Comparison of ENCODE assay signal across 7 mouse cellular contexts in genomic region chr12:80462942-80463651, GRCm38 (mm10). TPM values are rescaled to one million over a fixed set of nuclear protein-coding genes. Genes with fewer than 3 reads are reported as not detected.
DNase-seq lines count a peak whose midpoint lies in the region; ATAC-seq lines count a peak whose summit lies in the region.

Gene Exd2 (plus strand): TSS chr12:80463095.

- H3K27me3 ChIP-seq in embryonic facial prominence, embryonic 11.5 days (ENCODE audit: control insufficient read depth, insufficient read depth, low read length): no peaks in the 10 kb centered on the region
- no peaks in the 10 kb centered on the region for H3K27me3 ChIP-seq in limb, embryonic 10.5 days (ENCODE audit: low read depth, poor library complexity, severe bottlenecking)
- H3K27me3 ChIP-seq in midbrain, embryonic 13.5 days: no peaks in the 10 kb centered on the region

- H3K9me3 ChIP-seq in embryonic facial prominence, embryonic 11.5 days (replicated peaks; ENCODE audit: control insufficient read depth, low read length): no peaks in the 10 kb centered on the region
- H3K9me3 ChIP-seq in limb, embryonic 10.5 days (replicated peaks): no peaks in the 10 kb centered on the region
- H3K9me3 ChIP-seq in midbrain, embryonic 13.5 days: no peaks in the 10 kb centered on the region

- no peaks in the 10 kb centered on the region for H3K36me3 ChIP-seq in embryonic facial prominence, embryonic 11.5 days (replicated peaks; ENCODE audit: control insufficient read depth, insufficient read depth, low read depth, low read length)
- H3K36me3 ChIP-seq in limb, embryonic 10.5 days: no peaks in the 10 kb centered on the region
- no peaks in the 10 kb centered on the region for H3K36me3 ChIP-seq in midbrain, embryonic 13.5 days

- WGBS in embryonic facial prominence, embryonic 11.5 days: under 1% methylated on average over 44 of the region's 45 CpGs
- under 1% methylated on average over 45 of the region's 45 CpGs for WGBS in limb, embryonic 10.5 days
- under 1% methylated on average over 45 of the region's 45 CpGs for WGBS in midbrain, embryonic 13.5 days

- no peak within 1 kb of the TSS for H3K27ac ChIP-seq in embryonic facial prominence, embryonic 11.5 days (replicated peaks; ENCODE audit: low read depth, low read length)
- H3K27ac ChIP-seq in limb, embryonic 10.5 days: peak within 1 kb of the TSS; percentile 93
- peak within 1 kb of the TSS; percentile 72 for H3K27ac ChIP-seq in midbrain, embryonic 13.5 days

- ATAC-seq in embryonic facial prominence, embryonic 11.5 days (replicated peaks; ENCODE audit: insufficient number of reproducible peaks, low FRiP score, low TSS enrichment, low read depth): peak; percentile 97
- peak; percentile 97 for ATAC-seq in granulocyte monocyte progenitor cell, adult 5-6 weeks (replicated peaks; ENCODE audit: poor library complexity, severe bottlenecking)
- ATAC-seq in midbrain, embryonic 13.5 days: peak; percentile 99

- peak within 1 kb of the TSS; percentile 80 for H3K4me2 ChIP-seq in embryonic facial prominence, embryonic 11.5 days (ENCODE audit: low read depth, low read length)
- peak within 1 kb of the TSS; percentile 92 for H3K4me2 ChIP-seq in midbrain, embryonic 13.5 days (replicated peaks)

- H3K9ac ChIP-seq in embryonic facial prominence, embryonic 11.5 days (replicated peaks; ENCODE audit: low read length): peak within 1 kb of the TSS; percentile 59
- peak within 1 kb of the TSS; percentile 81 for H3K9ac ChIP-seq in midbrain, embryonic 13.5 days (replicated peaks)

- peak within 1 kb of the TSS; percentile 53 for H3K4me3 ChIP-seq in embryonic facial prominence, embryonic 11.5 days (ENCODE audit: low read depth, low read length)
- H3K4me3 ChIP-seq in limb, embryonic 10.5 days: peak within 1 kb of the TSS; percentile 87
- H3K4me3 ChIP-seq in midbrain, embryonic 13.5 days (replicated peaks): peak within 1 kb of the TSS; percentile 92

- DNase-seq in adrenal gland, postnatal 14 days: peak; percentile 96
- peak; percentile 95 for DNase-seq in embryonic facial prominence, embryonic 11.5 days (ENCODE audit: low spot score)
- peak; percentile 89 for DNase-seq in kidney, adult 11 months
- peak; percentile 92 for DNase-seq in limb, embryonic 10.5 days (ENCODE audit: low spot score)
- DNase-seq in spleen, adult 12 weeks (ENCODE audit: low spot score): peak; percentile 68

- no peaks in the 10 kb centered on the region for H3K4me1 ChIP-seq in embryonic facial prominence, embryonic 11.5 days (ENCODE audit: control insufficient read depth, insufficient read depth, low read length)
- H3K4me1 ChIP-seq in limb, embryonic 10.5 days: peaks cover 7% of the 10 kb centered on the region; the same call in 1 of the 2 replicates
- peaks cover 16% of the 10 kb centered on the region for H3K4me1 ChIP-seq in midbrain, embryonic 13.5 days (replicated peaks)

RNA-seq across cellular contexts. Expression of gene Exd2, which starts in this region (rescaled TPM):
- 18.1 and 21.5 TPM in 2 replicates for total RNA-seq in adrenal gland, postnatal 14 days (2021)
- 34.9 and 36.2 TPM in 2 replicates for polyA plus RNA-seq in embryonic facial prominence, embryonic 11.5 days (2014; fragmentation: Nextera tagmentation; extraction: Ambion mirVana)
- 13.8 and 20.0 TPM in 2 replicates for total RNA-seq in granulocyte monocyte progenitor cell, adult 5-6 weeks (2014; fragmentation: Nextera tagmentation)
- total RNA-seq in granulocyte monocyte progenitor cell, adult 5-6 weeks (2017): 9.9 and 11.2 TPM in 2 replicates
- polyA plus RNA-seq in limb, embryonic 10.5 days (2016; fragmentation: Nextera tagmentation; extraction: Ambion mirVana): 25.9 and 29.7 TPM in 2 replicates
- 54.8 and 58.4 TPM in 2 replicates for polyA plus RNA-seq in midbrain, embryonic 13.5 days (2015; fragmentation: Nextera tagmentation; extraction: Ambion mirVana)
